Mouse (Mus musculus): ENCODE results near the gene Myo6.

DNA sequence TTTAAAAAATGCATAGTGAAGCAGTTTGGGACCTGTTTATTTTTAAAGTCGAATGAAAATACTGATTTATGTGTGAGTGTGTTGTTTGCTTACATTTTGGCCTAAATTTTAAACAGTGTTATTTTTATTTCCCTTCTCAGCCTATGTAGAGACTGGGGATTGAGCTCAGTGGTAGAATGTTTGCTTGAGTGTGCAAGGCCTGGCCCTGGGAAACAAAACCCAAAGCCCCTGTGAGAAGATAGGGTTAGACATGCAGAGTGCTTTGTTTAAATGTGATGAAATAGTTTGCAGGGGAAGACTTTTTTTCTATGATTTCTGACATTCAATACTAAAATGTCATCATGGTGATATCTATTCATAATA, 110.9 kb downstream of the Myo6 start:
- TF ChIP-seq GATA1 (IDR thresholded peaks at IDR 0.05; ENCODE audit: low read length), result no peak
- no peak for TF ChIP-seq TAL1 (IDR thresholded peaks at IDR 0.05; ENCODE audit: low read length)

Measured in erythroblast, embryonic 14.5 days (primary cell).